ENCODE assay signal across 8 mouse cellular contexts in the genomic region with DNA sequence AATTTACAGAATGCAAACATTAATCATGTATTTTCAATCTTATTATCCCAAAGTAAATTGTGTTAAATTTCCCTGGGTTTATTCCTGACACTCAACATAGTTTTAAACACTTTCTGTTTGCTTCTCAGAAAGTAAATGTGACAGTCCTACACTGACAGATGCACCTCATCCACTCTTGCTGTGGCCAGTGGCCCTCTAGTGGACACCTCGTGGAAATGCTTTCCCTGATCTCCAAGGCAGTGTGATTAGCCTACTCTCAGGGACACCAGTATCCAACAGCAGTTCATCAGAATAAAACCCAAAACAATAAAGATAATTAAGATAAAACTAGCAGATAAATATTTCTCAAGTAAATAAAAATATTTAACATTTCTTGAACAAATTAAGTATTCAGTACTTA.
A peak's percentile ranks its signal among the peaks of the same experiment; 100 is the strongest.
DNase-seq lines count a peak whose midpoint lies in the region; ATAC-seq and TF ChIP-seq lines count a peak whose summit lies in the region.

No protein-coding gene starts in this region.

- no peak overlapping the region for H3K4me2 ChIP-seq in kidney, embryonic 16.5 days (replicated peaks; ENCODE audit: low read depth, low read length)

- peak; percentile 43 for DNase-seq in gastrocnemius, adult 2 months
- DNase-seq in gastrocnemius, adult 8-10 months (ENCODE audit: low spot score in 2 of 2), result no peak
- peak; percentile 12 for DNase-seq in Muller cell, postnatal 12 days (ENCODE audit: inconsistent ontology term)
- DNase-seq in cerebellum, postnatal 25 days, result peak; percentile 44 to 70
- peak; percentile 78 for DNase-seq in heart, embryonic 10.5 days (ENCODE audit: low spot score)
- DNase-seq in lung, postnatal 14 days, result peak; percentile 45
- peak; percentile 77 for DNase-seq in retina, embryonic 14.5 days (ENCODE audit: low spot score)

- no peak overlapping the region for H3K27ac ChIP-seq in gastrocnemius, adult 2 months
- no peak overlapping the region for H3K27ac ChIP-seq in heart, embryonic 10.5 days
- no peak overlapping the region for H3K27ac ChIP-seq in kidney, embryonic 16.5 days (ENCODE audit: low read length)

- H3K27me3 ChIP-seq in heart, embryonic 10.5 days (ENCODE audit: insufficient read depth, poor library complexity, severe bottlenecking), result no peaks in the 10 kb centered on the region
- H3K27me3 ChIP-seq in kidney, embryonic 16.5 days (ENCODE audit: insufficient read depth, low read length), result no peaks in the 10 kb centered on the region

- ATAC-seq in kidney, embryonic 16.5 days (ENCODE audit: low FRiP score, low TSS enrichment), result peak; percentile 85; the same call in 1 of the 2 replicates

- no peaks in the 10 kb centered on the region for H3K36me3 ChIP-seq in heart, embryonic 10.5 days
- H3K36me3 ChIP-seq in kidney, embryonic 16.5 days (ENCODE audit: insufficient read depth, low read length), result no peaks in the 10 kb centered on the region

- peak; percentile 93 for TF ChIP-seq CTCF in gastrocnemius, adult 2 months (IDR thresholded peaks at IDR 0.05)

- WGBS in heart, embryonic 10.5 days, result 0% methylated on average over 1 of the region's 1 CpGs
- 0% methylated on average over 1 of the region's 1 CpGs for WGBS in kidney, embryonic 16.5 days

- H3K9ac ChIP-seq in kidney, embryonic 16.5 days (replicated peaks; ENCODE audit: low read length), result no peak overlapping the region

- H3K4me1 ChIP-seq in heart, embryonic 10.5 days, result no peaks in the 10 kb centered on the region
- H3K4me1 ChIP-seq in kidney, embryonic 16.5 days (ENCODE audit: insufficient read depth, low read length), result no peaks in the 10 kb centered on the region

- intact Hi-C loops in gastrocnemius, adult 2 months (cut with DNase I), result loop anchor here (2.0 to 5.0 kb wide), 3 partner anchors 26 to 442 kb away; no protein-coding TSS in a partner anchor

- no peaks in the 10 kb centered on the region for H3K9me3 ChIP-seq in heart, embryonic 10.5 days
- no peaks in the 10 kb centered on the region for H3K9me3 ChIP-seq in kidney, embryonic 16.5 days (ENCODE audit: low read length)

- no peak overlapping the region for H3K4me3 ChIP-seq in gastrocnemius, adult 2 months
- no peak overlapping the region for H3K4me3 ChIP-seq in heart, embryonic 10.5 days
- H3K4me3 ChIP-seq in kidney, embryonic 16.5 days (ENCODE audit: low read length), result no peak overlapping the region

Comparison
In these comparisons a context has a peak if more than half of its experiments do, and no peak if none do; other contexts are left out.
1. DNase-seq: peak in gastrocnemius, adult 2 months (single experiment), Muller cell, postnatal 12 days (single experiment), cerebellum, postnatal 25 days (2 of 2), heart, embryonic 10.5 days (single experiment), lung, postnatal 14 days (single experiment) and retina, embryonic 14.5 days (single experiment); none in gastrocnemius, adult 8-10 months (0 of 2).